Mouse (Mus musculus) erythroblast, embryonic 14.5 days (primary cell): ENCODE results near the gene Zap70.

Source experiments
- GATA1 ChIP-seq: IDR thresholded peaks from 2 replicates; pipeline ENCODE4 v1.6.1; 2012; ENCODE audit warnings: low read length, inconsistent platforms, mixed read lengths
- TAL1 ChIP-seq: IDR thresholded peaks from 3 replicates; pipeline ENCODE4 v1.6.1; 2012; ENCODE audit warnings: low read length, inconsistent platforms, mixed read lengths

DNA sequence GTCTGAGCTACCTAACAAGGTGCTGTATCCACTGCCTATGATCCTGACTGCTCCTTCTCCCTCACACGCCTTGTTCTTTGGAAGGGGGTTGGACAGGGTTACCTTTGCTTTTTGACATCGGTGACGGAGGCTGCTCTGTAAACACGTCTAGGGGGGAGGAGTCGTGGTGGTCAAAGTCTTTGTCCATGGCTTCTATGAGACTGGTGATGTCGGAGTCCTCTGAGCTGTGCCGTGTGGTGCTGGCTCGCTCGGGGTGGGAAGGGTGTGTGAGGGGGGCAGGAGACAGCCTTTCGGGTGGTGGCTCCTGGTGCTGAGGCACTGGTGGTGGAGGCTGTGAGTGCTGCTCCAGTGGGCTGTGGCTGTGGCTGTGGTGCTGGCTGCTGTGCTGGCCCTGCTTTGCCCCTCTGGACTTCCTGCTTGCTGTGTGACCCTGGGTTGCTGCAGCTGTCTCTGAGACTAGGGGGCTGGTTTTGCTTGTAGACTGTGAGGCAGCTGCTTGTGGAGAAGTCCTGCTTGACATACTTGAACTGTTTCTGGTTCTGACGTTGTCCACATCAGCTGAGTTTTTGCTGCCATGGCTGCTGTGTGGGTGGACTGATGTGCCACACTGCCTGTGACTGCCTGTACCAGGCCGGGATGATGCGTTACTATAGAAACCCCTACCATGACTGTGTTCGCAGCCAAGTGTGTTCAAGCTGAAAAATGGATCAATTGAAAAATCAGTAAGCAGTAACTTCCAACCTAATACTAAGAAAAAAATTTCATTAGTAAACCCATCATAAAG, 46.4 kb downstream of the Zap70 start:
- TF ChIP-seq TAL1 (no peak), GATA1 (no peak)
